Comparison of ENCODE assay signal across 8 mouse cellular contexts in the genomic region with DNA sequence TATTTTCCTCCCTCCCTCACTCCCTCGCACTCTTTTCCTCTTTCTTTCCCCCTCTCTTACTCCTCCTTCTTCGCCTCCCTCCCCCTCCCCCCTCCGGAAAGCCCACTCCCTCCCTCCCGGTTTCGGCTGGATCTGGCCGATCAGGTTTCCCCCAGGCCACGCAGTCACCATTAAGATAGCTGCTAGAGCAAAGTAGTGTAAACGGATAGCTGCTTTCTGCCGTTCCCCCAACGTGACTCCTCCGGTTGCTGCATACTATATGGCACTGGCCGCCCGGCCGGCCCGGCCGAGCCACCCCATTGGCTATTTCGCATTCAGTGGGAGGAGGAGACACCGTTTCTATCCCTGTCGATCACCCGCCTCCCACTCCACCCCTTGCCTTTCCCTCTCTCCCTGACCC. TPM values are rescaled to one million over a fixed set of nuclear protein-coding genes. Genes with fewer than 3 reads are reported as not detected.
A peak's percentile ranks its signal among the peaks of the same experiment; 100 is the strongest.
DNase-seq lines count a peak whose midpoint lies in the region; ATAC-seq and TF ChIP-seq lines count a peak whose summit lies in the region.

A gene (minus strand): TSS at position 261 of the 400 bp plus-strand sequence.

- TF ChIP-seq CTCF in testis, adult 2 months (IDR thresholded peaks at IDR 0.05; ENCODE audit: control insufficient read depth, insufficient read depth, insufficient replicate concordance, low read depth, low read length), result no peak

- H3K4me1 ChIP-seq in limb, embryonic 14.5 days (ENCODE audit: control insufficient read depth, insufficient read depth, low read length), result peaks cover 11% of the 10 kb centered on the region
- peaks cover 28% of the 10 kb centered on the region for H3K4me1 ChIP-seq in midbrain, embryonic 15.5 days
- H3K4me1 ChIP-seq in testis, adult 2 months (ENCODE audit: control insufficient read depth, insufficient read depth, low read length), result peaks cover 19% of the 10 kb centered on the region

- peak within 1 kb of the TSS; percentile 81 for H3K4me3 ChIP-seq in limb, embryonic 14.5 days (replicated peaks; ENCODE audit: low read length)
- peak within 1 kb of the TSS; percentile 77 for H3K4me3 ChIP-seq in midbrain, embryonic 15.5 days
- peak within 1 kb of the TSS; percentile 67 for H3K4me3 ChIP-seq in testis, adult 2 months (ENCODE audit: control insufficient read depth, low read depth, low read length)

- no peaks in the 10 kb centered on the region for H3K9me3 ChIP-seq in limb, embryonic 14.5 days (ENCODE audit: control insufficient read depth, low read length)
- no peaks in the 10 kb centered on the region for H3K9me3 ChIP-seq in midbrain, embryonic 15.5 days

- no peaks in the 10 kb centered on the region for H3K27me3 ChIP-seq in limb, embryonic 14.5 days (ENCODE audit: control insufficient read depth, insufficient read depth, low read length)
- peaks cover 36% of the 10 kb centered on the region for H3K27me3 ChIP-seq in midbrain, embryonic 15.5 days (replicated peaks)
- no peaks in the 10 kb centered on the region; the same call in 1 of the 2 replicates for H3K27me3 ChIP-seq in testis, adult 2 months (ENCODE audit: control insufficient read depth, insufficient read depth, low read length)

- peak; percentile 2 to 14 for DNase-seq in thymus, postnatal 36 days
- no peak for DNase-seq in thymus, postnatal 25 days
- peak; percentile 90 for DNase-seq in embryo, embryonic 9.5 days (ENCODE audit: extremely low spot score)
- DNase-seq in heart, adult 18-20 months, result peak; percentile 76 to 79
- peak; percentile 88 for DNase-seq in kidney, adult 11 months
- peak; percentile 86 for DNase-seq in limb, embryonic 14.5 days (ENCODE audit: low spot score)

- H3K9ac ChIP-seq in limb, embryonic 14.5 days (ENCODE audit: low read depth, low read length, severe bottlenecking), result peak within 1 kb of the TSS; percentile 85
- H3K9ac ChIP-seq in midbrain, embryonic 15.5 days, result peak within 1 kb of the TSS; percentile 59

- H3K36me3 ChIP-seq in limb, embryonic 14.5 days (ENCODE audit: control insufficient read depth, insufficient read depth, low read length), result peaks cover 8% of the 10 kb centered on the region; the same call in 1 of the 2 replicates
- H3K36me3 ChIP-seq in midbrain, embryonic 15.5 days (replicated peaks), result no peaks in the 10 kb centered on the region
- no peaks in the 10 kb centered on the region for H3K36me3 ChIP-seq in testis, adult 2 months (ENCODE audit: control insufficient read depth, insufficient read depth, low read length)

- peak within 1 kb of the TSS; percentile 84 for H3K4me2 ChIP-seq in limb, embryonic 14.5 days (replicated peaks; ENCODE audit: low read depth, low read length, severe bottlenecking)
- peak within 1 kb of the TSS; percentile 100 for H3K4me2 ChIP-seq in midbrain, embryonic 15.5 days

- peak within 1 kb of the TSS; percentile 81 for H3K27ac ChIP-seq in limb, embryonic 14.5 days (replicated peaks; ENCODE audit: low read depth, low read length)
- H3K27ac ChIP-seq in midbrain, embryonic 15.5 days, result no peak within 1 kb of the TSS
- H3K27ac ChIP-seq in testis, adult 2 months (ENCODE audit: control insufficient read depth, insufficient read depth, low read depth, low read length), result no peak within 1 kb of the TSS

- peak; percentile 88 for ATAC-seq in limb, embryonic 14.5 days (ENCODE audit: low FRiP score, low read depth)
- peak; percentile 91 for ATAC-seq in midbrain, embryonic 15.5 days (replicated peaks)

- WGBS in limb, embryonic 14.5 days, result under 1% methylated on average over 20 of the region's 20 CpGs
- under 1% methylated on average over 20 of the region's 20 CpGs for WGBS in midbrain, embryonic 15.5 days

- no peak for TF ChIP-seq POLR2A in limb, embryonic 14.5 days (IDR thresholded peaks at IDR 0.05; ENCODE audit: borderline replicate concordance, extremely low read depth, insufficient read depth, insufficient read length)
- TF ChIP-seq POLR2A in testis, adult 2 months (IDR thresholded peaks at IDR 0.05; ENCODE audit: control insufficient read depth, low read depth, low read length), result no peak

RNA-seq across cellular contexts. Expression of the gene that starts here (rescaled TPM):
- total RNA-seq in heart, adult 18-20 months (2021), result 1 to 10 TPM; 4.1 to 4.6 TPM
- polyA plus RNA-seq in limb, embryonic 14.5 days (2012; rRNA removed), result 6.6 and 8.7 TPM in 2 replicates
- polyA plus RNA-seq in limb, embryonic 14.5 days (2014; fragmentation: Nextera tagmentation; extraction: Ambion mirVana), result 6.6 and 7.0 TPM in 2 replicates
- 0.14 and 0.26 TPM in 2 replicates for polyA plus RNA-seq in midbrain, embryonic 15.5 days (2015; fragmentation: Nextera tagmentation; extraction: Ambion mirVana)
- polyA plus RNA-seq in testis, adult 2 months (2012; rRNA removed), result 0.34 and 0.48 TPM in 2 replicates

Comparison
In these comparisons a context has a peak if more than half of its experiments do, and no peak if none do; other contexts are left out.
1. Peak in ATAC-seq, H3K4me3 ChIP-seq, H3K9ac ChIP-seq and H3K4me2 ChIP-seq in midbrain, embryonic 15.5 days; RNA of the gene not detected or under 1 TPM.